Mouse (Mus musculus) cerebellum, adult 2 months (tissue): Measurements from ENCODE around the gene Bid. TPM values are rescaled to one million over a fixed set of nuclear protein-coding genes. Genes with fewer than 3 reads are reported as not detected.
"Not testable (repeated sequence)": the region's sequence is repeated elsewhere in the genome, so short reads cannot be mapped to it uniquely, and the experiment has no call there.

Experiments
- DNase-seq, 2 experiments: peaks; one replicate each; pipeline ENCODE4 v3.0.0; 2021
- H3K27ac ChIP-seq: fragments of 200-500 bp; 2 replicates; pipeline ENCODE4 v1.5.1; 2012; ENCODE audit warnings: low read length, control low read depth, inconsistent platforms; ENCODE audit not compliant: insufficient read depth
- H3K27me3 ChIP-seq: fragments of 200-500 bp; 2 replicates; pipeline ENCODE4 v1.6.1; 2012; ENCODE audit warnings: inconsistent platforms, mild to moderate bottlenecking, low read length, moderate library complexity; ENCODE audit not compliant: control insufficient read depth, insufficient read depth
- H3K4me1 ChIP-seq: fragments of 200-500 bp; 2 replicates; pipeline ENCODE4 v1.6.1; 2011; ENCODE audit warnings: low read length; ENCODE audit not compliant: control insufficient read depth, insufficient read depth
- H3K4me3 ChIP-seq: fragments of 200-500 bp; replicated peaks from 2 replicates; pipeline ENCODE3; 2011; ENCODE audit warnings: mild to moderate bottlenecking, low read depth, low read length, control low read depth; ENCODE audit not compliant: insufficient read depth
- CTCF ChIP-seq: fragments of 200-500 bp; IDR thresholded peaks from 2 replicates; pipeline ENCODE4 v1.5.1; 2011; ENCODE audit warnings: low read depth, mild to moderate bottlenecking, control low read depth, low read length, moderate library complexity, borderline replicate concordance; ENCODE audit not compliant: insufficient read depth
- POLR2A ChIP-seq: fragments of 200-500 bp; IDR thresholded peaks from 2 replicates; pipeline ENCODE4 v1.6.1; 2011; ENCODE audit warnings: low read length, control low read depth, borderline replicate concordance; ENCODE audit not compliant: insufficient read depth
- WGBS: fragments of 180-500 bp; shearing (Covaris S2); methylation state at CpG from one replicate; pipeline ENCODE4 v1.1.7; 2018; 5-methylcytosine and 5-hydroxymethylcytosine counted together
- polyA plus RNA-seq: library from polyadenylated mRNA; depleted of rRNA; stranded (reverse); fragments of >200 nt; gene quantifications from 2 replicates; pipeline ENCODE4 v1.2.3, GENCODE M21; 2012; rRNA removed

The Bid gene
- polyA plus RNA-seq, 1 experiment = 7.9 TPM

DNA sequence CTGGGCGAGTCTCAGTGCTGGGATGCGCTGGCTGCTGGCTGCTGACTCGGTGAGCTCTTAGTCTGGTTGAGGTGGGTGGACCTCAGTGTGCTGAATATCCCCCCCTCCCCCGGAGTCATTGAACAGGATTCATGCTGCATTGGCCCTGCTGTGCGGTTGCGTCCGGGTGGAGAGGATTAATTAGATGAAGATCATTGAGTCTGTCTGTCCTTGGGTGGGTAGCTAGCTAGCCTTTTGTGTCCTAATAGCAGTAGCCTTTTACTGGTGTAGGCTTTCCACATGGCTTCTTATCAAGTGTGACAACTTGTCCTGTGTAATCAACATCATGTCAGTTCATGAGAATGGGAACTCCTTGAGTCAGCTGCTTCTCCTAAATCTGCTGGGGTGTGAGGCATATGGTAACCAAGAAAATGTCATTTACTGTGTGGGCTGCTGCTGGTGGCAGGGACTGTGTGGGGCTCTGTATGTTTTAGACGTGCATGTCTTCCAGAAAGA is 58.4 kb downstream of the Bid start:
- H3K27me3 ChIP-seq = no peaks in the 10 kb centered on the region
- no peak overlapping the region for H3K27ac ChIP-seq
- 29% methylated on average over 8 of the region's 8 CpGs for WGBS
- H3K4me3 ChIP-seq = no peak overlapping the region
- H3K4me1 ChIP-seq = peaks cover 3% of the 10 kb centered on the region; the same call in 1 of the 2 replicates
- TF ChIP-seq POLR2A (no peak), CTCF (no peak)
- peak in 1 of 2 experiments; percentile 30 for DNase-seq

DNA sequence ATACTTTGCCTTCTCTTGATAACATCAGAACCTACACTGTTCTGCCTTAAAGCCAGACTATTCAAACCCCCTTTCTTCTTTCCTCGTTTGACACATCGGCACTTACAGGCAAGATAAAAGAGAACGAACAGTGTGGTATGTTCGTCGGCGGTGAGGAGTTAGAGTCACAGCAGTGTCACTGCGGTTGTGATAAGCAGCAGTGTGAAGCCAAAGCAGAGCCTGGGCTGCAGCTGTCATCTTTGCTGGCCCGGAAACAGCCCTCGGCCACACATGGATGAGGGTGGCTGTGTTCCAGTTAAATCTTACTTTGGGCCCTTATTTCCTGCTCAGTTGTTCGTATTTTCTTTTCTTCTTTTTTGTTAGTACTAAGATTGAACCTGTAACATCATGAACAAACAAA is 62.2 kb downstream of the Bid start:
- WGBS = 13% methylated on average over 10 of the region's 10 CpGs
- no peak overlapping the region for H3K4me3 ChIP-seq
- no peak overlapping the region for H3K27ac ChIP-seq
- H3K27me3 ChIP-seq = no peaks in the 10 kb centered on the region
- H3K4me1 ChIP-seq = peaks cover 3% of the 10 kb centered on the region; the same call in 1 of the 2 replicates
- TF ChIP-seq POLR2A = no peak
- no peak for TF ChIP-seq CTCF
- peak in 1 of 2 experiments; percentile 18 for DNase-seq

DNA sequence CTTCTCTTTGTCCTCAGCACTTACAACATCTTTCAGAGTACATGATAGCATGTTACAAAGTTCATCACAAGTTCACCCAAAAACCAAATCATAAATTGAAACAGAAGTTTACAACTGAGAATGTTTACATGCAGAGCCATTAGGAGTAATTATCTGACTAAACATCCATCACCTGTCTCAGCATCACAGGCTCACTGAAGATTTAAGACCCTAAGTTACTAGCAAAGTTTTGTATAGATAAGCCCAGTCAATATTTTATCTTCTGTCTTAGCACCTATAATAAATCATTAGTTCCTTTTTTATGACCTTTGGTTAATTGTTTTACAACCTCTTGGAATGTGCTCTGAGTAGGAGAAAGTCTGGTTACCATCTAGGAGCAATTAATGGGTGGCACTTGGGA is 65.9 kb downstream of the Bid start:
- H3K27ac ChIP-seq, H3K27me3 ChIP-seq, H3K4me1 ChIP-seq, H3K4me3 ChIP-seq, DNase-seq: not testable (repeated sequence)

Other genes starting within 250 kb of the Bid start
- 102 and 113 TPM in 2 replicates for gene Slc25a18, start 143.3 kb downstream of the Bid start, polyA plus RNA-seq
- 528 and 558 TPM in 2 replicates for gene Atp6v1e1, start 94.1 kb downstream of the Bid start, polyA plus RNA-seq
- gene Bcl2l13, start 80.6 kb downstream of the Bid start, polyA plus RNA-seq = 24.0 and 25.0 TPM in 2 replicates
- gene Mical3, start 214.1 kb upstream of the Bid start, polyA plus RNA-seq = 75.7 and 82.7 TPM in 2 replicates